Mouse (Mus musculus) forebrain, embryonic 14.5 days (tissue): ENCODE data around the gene Foxk1. TPM values are rescaled to one million over a fixed set of nuclear protein-coding genes. Genes with fewer than 3 reads are reported as not detected.
A peak's percentile ranks its signal among the peaks of the same experiment; 100 is the strongest.

Experiments
- ATAC-seq: fragments of 200-750 bp; cut with Nextera tagmentation; 2 replicates; pipeline ENCODE4 v1.8.0; 2017; ENCODE audit warnings: mild to moderate bottlenecking, moderate library complexity
- DNase-seq: peaks from one replicate; pipeline ENCODE4 v3.0.0-alpha.2; 2015; ENCODE audit warnings: low spot score
- H3K27ac ChIP-seq: fragments of 300-500 bp; sonication (generic); 2 replicates; pipeline ENCODE4 v1.5.1; 2014; ENCODE audit warnings: low read depth, mild to moderate bottlenecking, control low read depth, low read length, moderate library complexity
- H3K27me3 ChIP-seq: fragments of 300-500 bp; sonication (generic); replicated peaks from 2 replicates; pipeline ENCODE4 v1.6.1; 2014; ENCODE audit warnings: low read length, control low read depth, mixed read lengths; ENCODE audit not compliant: control insufficient read depth, insufficient read depth
- H3K36me3 ChIP-seq: fragments of 300-500 bp; sonication (generic); 2 replicates; pipeline ENCODE4 v1.6.1; 2014; ENCODE audit warnings: low read length, control low read depth; ENCODE audit not compliant: control insufficient read depth, insufficient read depth
- H3K4me1 ChIP-seq: fragments of 300-500 bp; sonication (generic); 2 replicates; pipeline ENCODE4 v1.6.1; 2014; ENCODE audit warnings: antibody characterized with exemption, low read length, control low read depth; ENCODE audit not compliant: control insufficient read depth, insufficient read depth
- H3K4me2 ChIP-seq: fragments of 300-500 bp; sonication (generic); 2 replicates; pipeline ENCODE4 v1.6.1; 2014; ENCODE audit warnings: mild to moderate bottlenecking, control low read depth, low read length
- H3K4me3 ChIP-seq: fragments of 300-500 bp; sonication (generic); 2 replicates; pipeline ENCODE4 v1.5.1; 2014; ENCODE audit warnings: low read depth, low read length, control low read depth
- H3K9ac ChIP-seq: fragments of 300-500 bp; sonication (generic); 2 replicates; pipeline ENCODE4 v1.6.1; 2014; ENCODE audit warnings: mild to moderate bottlenecking, low read length, control low read depth, moderate library complexity
- H3K9me3 ChIP-seq: fragments of 300-500 bp; sonication (generic); replicated peaks from 2 replicates; pipeline ENCODE4 v1.6.1; 2016; ENCODE audit warnings: low read length, control low read depth, mixed read lengths; ENCODE audit not compliant: control insufficient read depth
- WGBS: fragments of 180-500 bp; shearing (Covaris S2); extraction: QIAGEN DNeasy Blood & Tissue Kit; methylation state at CpG from one replicate; pipeline ENCODE4 v1.1.7; 2014; 5-methylcytosine and 5-hydroxymethylcytosine counted together
- polyA plus RNA-seq: library from polyadenylated mRNA; unstranded; fragments of >200 nt; fragmentation: Nextera tagmentation; extraction: Ambion mirVana; gene quantifications from 2 replicates; pipeline ENCODE4 v1.2.1, GENCODE M21; 2014

Gene Foxk1
- polyA plus RNA-seq, 1 experiment from 2014 or later = 1.8 TPM

GRCm38 (mm10) chr5:142420920-142421319 is 19.6 kb downstream of the Foxk1 start:
- H3K4me1 ChIP-seq = peaks cover 10% of the 10 kb centered on the region; the same call in 1 of the 2 replicates
- H3K9me3 ChIP-seq = no peaks in the 10 kb centered on the region
- H3K4me3 ChIP-seq = no peak overlapping the region
- 59% methylated on average over 9 of the region's 9 CpGs for WGBS
- H3K27ac ChIP-seq = no peak overlapping the region
- H3K4me2 ChIP-seq = no peak overlapping the region
- no peak for ATAC-seq
- H3K27me3 ChIP-seq = no peaks in the 10 kb centered on the region
- no peak overlapping the region for H3K9ac ChIP-seq
- DNase-seq = no peak
- peaks cover 4% of the 10 kb centered on the region; the same call in 1 of the 2 replicates for H3K36me3 ChIP-seq

GRCm38 (mm10) chr5:142421886-142422285 is 20.6 kb downstream of the Foxk1 start:
- DNase-seq (no peak), ATAC-seq (no peak)
- Histone ChIP-seq H3K4me2 (no peak overlapping the region), H3K9ac (no peak overlapping the region), H3K36me3 (peaks cover 4% of the 10 kb centered on the region; the same call in 1 of the 2 replicates), H3K27me3 (no peaks in the 10 kb centered on the region), H3K27ac (no peak overlapping the region), H3K4me1 (peaks cover 10% of the 10 kb centered on the region; the same call in 1 of the 2 replicates), H3K9me3 (no peaks in the 10 kb centered on the region), H3K4me3 (no peak overlapping the region)
- 90% methylated on average over 5 of the region's 5 CpGs for WGBS

GRCm38 (mm10) chr5:142423141-142423540 is 21.8 kb downstream of the Foxk1 start:
- no peaks in the 10 kb centered on the region for H3K27me3 ChIP-seq
- DNase-seq (no peak), ATAC-seq (no peak)
- H3K9me3 ChIP-seq = no peaks in the 10 kb centered on the region
- H3K27ac ChIP-seq = 0 out of 2 replicates have a peak overlapping the region, but pooled peaks have one; percentile 21
- no peak overlapping the region for H3K4me3 ChIP-seq
- H3K4me2 ChIP-seq = no peak overlapping the region
- 75% methylated on average over 10 of the region's 10 CpGs for WGBS
- peaks cover 10% of the 10 kb centered on the region; the same call in 1 of the 2 replicates for H3K4me1 ChIP-seq
- peaks cover 4% of the 10 kb centered on the region; the same call in 1 of the 2 replicates for H3K36me3 ChIP-seq
- no peak overlapping the region for H3K9ac ChIP-seq

GRCm38 (mm10) chr5:142423701-142424100 is 22.4 kb downstream of the Foxk1 start:
- Histone ChIP-seq H3K4me1 (peaks cover 10% of the 10 kb centered on the region; the same call in 1 of the 2 replicates), H3K27me3 (no peaks in the 10 kb centered on the region), H3K9ac (no peak overlapping the region), H3K4me3 (no peak overlapping the region), H3K4me2 (no peak overlapping the region), H3K36me3 (peaks cover 4% of the 10 kb centered on the region; the same call in 1 of the 2 replicates), H3K9me3 (no peaks in the 10 kb centered on the region), H3K27ac (peak overlapping the region; percentile 21; the same call in 1 of the 2 replicates)
- ATAC-seq (peak; percentile 81; the same call in 1 of the 2 replicates), DNase-seq (no peak)
- WGBS = 44% methylated on average over 3 of the region's 3 CpGs

- no peak for DNase-seq
- WGBS = 80% methylated on average over 13 of the region's 13 CpGs
- Histone ChIP-seq H3K9ac (no peak overlapping the region), H3K27me3 (no peaks in the 10 kb centered on the region), H3K9me3 (no peaks in the 10 kb centered on the region), H3K27ac (peak overlapping the region; percentile 5; the same call in 1 of the 2 replicates), H3K36me3 (peaks cover under 1% of the 10 kb centered on the region; the same call in 1 of the 2 replicates), H3K4me1 (peaks cover 10% of the 10 kb centered on the region; the same call in 1 of the 2 replicates), H3K4me3 (no peak overlapping the region), H3K4me2 (no peak overlapping the region)
- no peak for ATAC-seq
Observed at GRCm38 (mm10) chr5:142424627-142425349, 23.5 kb downstream of the Foxk1 start.

- Histone ChIP-seq H3K9ac (no peak overlapping the region), H3K27ac (no peak overlapping the region), H3K4me1 (peaks cover 10% of the 10 kb centered on the region; the same call in 1 of the 2 replicates), H3K36me3 (no peaks in the 10 kb centered on the region), H3K9me3 (no peaks in the 10 kb centered on the region), H3K4me3 (no peak overlapping the region), H3K4me2 (no peak overlapping the region), H3K27me3 (no peaks in the 10 kb centered on the region)
- ATAC-seq = no peak
- 86% methylated on average over 2 of the region's 2 CpGs for WGBS
- no peak for DNase-seq
Observed at GRCm38 (mm10) chr5:142426476-142426875, 25.2 kb downstream of the Foxk1 start.

- WGBS = 72% methylated on average over 10 of the region's 10 CpGs
- peaks cover 10% of the 10 kb centered on the region; the same call in 1 of the 2 replicates for H3K4me1 ChIP-seq
Observed at GRCm38 (mm10) chr5:142427876-142428275, 26.6 kb downstream of the Foxk1 start.

GRCm38 (mm10) chr5:142428691-142429090 is 27.4 kb downstream of the Foxk1 start:
- DNase-seq = no peak
- peaks cover 3% of the 10 kb centered on the region; the same call in 1 of the 2 replicates for H3K4me1 ChIP-seq
- H3K9ac ChIP-seq = no peak overlapping the region
- H3K27me3 ChIP-seq = no peaks in the 10 kb centered on the region
- H3K27ac ChIP-seq = no peak overlapping the region
- H3K4me2 ChIP-seq = no peak overlapping the region
- WGBS = 72% methylated on average over 6 of the region's 6 CpGs
- ATAC-seq = no peak
- H3K36me3 ChIP-seq = no peaks in the 10 kb centered on the region
- H3K4me3 ChIP-seq = no peak overlapping the region
- H3K9me3 ChIP-seq = no peaks in the 10 kb centered on the region

More at GRCm38 (mm10) chr5:142427876-142428275, 26.6 kb downstream of the Foxk1 start:
- Histone ChIP-seq H3K9me3 (no peaks in the 10 kb centered on the region), H3K36me3 (no peaks in the 10 kb centered on the region), H3K4me3 (no peak overlapping the region), H3K27me3 (no peaks in the 10 kb centered on the region), H3K27ac (no peak overlapping the region), H3K9ac (no peak overlapping the region), H3K4me2 (no peak overlapping the region)
- ATAC-seq (no peak), DNase-seq (no peak)

GRCm38 (mm10) chr5:142431029-142431428 is 29.7 kb downstream of the Foxk1 start:
- DNase-seq (no peak), ATAC-seq (no peak)
- H3K4me1 ChIP-seq = no peaks in the 10 kb centered on the region; the same call in 1 of the 2 replicates
- no peaks in the 10 kb centered on the region for H3K9me3 ChIP-seq
- H3K27ac ChIP-seq = no peak overlapping the region
- no peaks in the 10 kb centered on the region for H3K27me3 ChIP-seq
- H3K9ac ChIP-seq = no peak overlapping the region
- no peak overlapping the region for H3K4me2 ChIP-seq
- WGBS = 59% methylated on average over 12 of the region's 12 CpGs
- H3K4me3 ChIP-seq = no peak overlapping the region
- H3K36me3 ChIP-seq = peaks cover 11% of the 10 kb centered on the region
